Mouse (Mus musculus): ENCODE measurements around the gene Sugct. TPM values are rescaled to one million over a fixed set of nuclear protein-coding genes. Genes with fewer than 3 reads are reported as not detected.
A peak's percentile ranks its signal among the peaks of the same experiment; 100 is the strongest.

Gene Sugct
- total RNA-seq, 1 experiment: 0.80 TPM

DNA sequence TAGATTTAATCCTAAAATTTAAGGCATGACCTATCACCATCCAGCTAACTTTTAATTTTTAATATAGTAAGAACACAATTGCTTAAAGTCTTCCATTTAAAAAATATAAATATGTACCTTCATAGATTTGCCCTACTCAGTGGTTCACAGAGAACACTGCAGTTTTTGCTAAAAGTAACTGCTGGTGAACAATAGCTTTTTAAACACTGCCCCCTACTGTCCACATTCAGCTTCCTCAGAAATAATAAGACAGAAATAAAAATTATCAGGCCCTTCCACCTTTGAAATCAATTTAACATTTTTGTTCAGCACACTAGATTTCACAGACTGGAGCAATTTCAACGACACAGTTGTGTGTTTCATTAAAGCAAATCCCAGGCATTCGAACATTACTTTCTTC, 53.1 kb downstream of the Sugct start:
- H3K36me3 ChIP-seq (ENCODE audit: control insufficient read depth, insufficient read depth, low read length, poor library complexity, severe bottlenecking): no peaks in the 10 kb centered on the region
- no peak overlapping the region for H3K9ac ChIP-seq (ENCODE audit: insufficient read depth, low read depth, low read length, poor library complexity, severe bottlenecking)
- no peaks in the 10 kb centered on the region for H3K4me1 ChIP-seq (ENCODE audit: control insufficient read depth in 2 of 2, insufficient read depth in 2 of 2, low read length in 2 of 2, poor library complexity in 1 of 2)
- TF ChIP-seq HCFC1 (IDR thresholded peaks at IDR 0.05; ENCODE audit: borderline replicate concordance, insufficient read depth, low read length) (no peak), ZC3H11A (IDR thresholded peaks at IDR 0.05; ENCODE audit: borderline replicate concordance, low read depth, low read length) (0 out of 2 replicates have a peak, but pooled peaks have one; percentile 3), MAFK (IDR thresholded peaks at IDR 0.05; ENCODE audit: insufficient read depth, low read depth, low read length) (no peak)
- in situ Hi-C loops (cut with MboI; ENCODE audit: low sequenced_read_pairs in 2 of 2, unreplicated experiment in 2 of 2): no loop called here
- no peaks in the 10 kb centered on the region for H3K9me3 ChIP-seq (ENCODE audit: control insufficient read depth, insufficient read depth, low read depth, low read length)
- peak; percentile 29 for DNase-seq (ENCODE audit: low read depth, low spot score)
- no peak overlapping the region for H3K4me3 ChIP-seq (ENCODE audit: insufficient read depth in 1 of 2, low read depth in 1 of 2, low read length in 2 of 2, poor library complexity in 1 of 2, severe bottlenecking in 1 of 2)
- H3K27ac ChIP-seq (ENCODE audit: insufficient read depth, low read depth, low read length, poor library complexity, severe bottlenecking): no peak overlapping the region

DNA sequence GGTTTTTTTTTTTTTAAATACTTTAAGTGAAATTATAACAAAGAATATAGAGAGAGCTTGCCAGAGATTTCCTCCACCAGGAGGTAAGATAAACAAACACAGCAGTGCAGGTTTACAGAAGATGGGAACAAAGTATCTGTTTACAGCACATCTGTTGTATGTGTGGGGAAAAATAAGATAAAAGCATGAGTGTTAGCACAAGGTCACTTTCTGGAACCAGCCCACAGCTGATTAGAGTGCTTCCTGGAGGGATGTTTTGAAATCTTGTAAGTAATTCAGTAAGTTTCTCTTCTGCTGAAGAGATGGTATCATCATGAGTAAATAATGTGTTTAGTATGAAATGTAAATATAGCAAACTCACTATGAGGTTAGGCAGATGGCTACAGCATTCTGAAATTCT, 57.3 kb downstream of the Sugct start:
- H3K9ac ChIP-seq (ENCODE audit: insufficient read depth, low read depth, low read length, poor library complexity, severe bottlenecking): no peak overlapping the region
- H3K4me3 ChIP-seq (ENCODE audit: insufficient read depth in 1 of 2, low read depth in 1 of 2, low read length in 2 of 2, poor library complexity in 1 of 2, severe bottlenecking in 1 of 2): no peak overlapping the region
- no peaks in the 10 kb centered on the region for H3K9me3 ChIP-seq (ENCODE audit: control insufficient read depth, insufficient read depth, low read depth, low read length)
- H3K4me1 ChIP-seq (ENCODE audit: control insufficient read depth in 2 of 2, insufficient read depth in 2 of 2, low read length in 2 of 2, poor library complexity in 1 of 2): no peaks in the 10 kb centered on the region
- H3K27ac ChIP-seq (ENCODE audit: insufficient read depth, low read depth, low read length, poor library complexity, severe bottlenecking): no peak overlapping the region
- no peaks in the 10 kb centered on the region for H3K36me3 ChIP-seq (ENCODE audit: control insufficient read depth, insufficient read depth, low read length, poor library complexity, severe bottlenecking)
- TF ChIP-seq ZNF384 (IDR thresholded peaks at IDR 0.05; ENCODE audit: low read depth, low read length): no peak
- no peak for TF ChIP-seq HCFC1 (IDR thresholded peaks at IDR 0.05; ENCODE audit: borderline replicate concordance, insufficient read depth, low read length)
- no peak for DNase-seq (ENCODE audit: low read depth, low spot score)
- in situ Hi-C loops (cut with MboI; ENCODE audit: low sequenced_read_pairs in 2 of 2, unreplicated experiment in 2 of 2): no loop called here

DNA sequence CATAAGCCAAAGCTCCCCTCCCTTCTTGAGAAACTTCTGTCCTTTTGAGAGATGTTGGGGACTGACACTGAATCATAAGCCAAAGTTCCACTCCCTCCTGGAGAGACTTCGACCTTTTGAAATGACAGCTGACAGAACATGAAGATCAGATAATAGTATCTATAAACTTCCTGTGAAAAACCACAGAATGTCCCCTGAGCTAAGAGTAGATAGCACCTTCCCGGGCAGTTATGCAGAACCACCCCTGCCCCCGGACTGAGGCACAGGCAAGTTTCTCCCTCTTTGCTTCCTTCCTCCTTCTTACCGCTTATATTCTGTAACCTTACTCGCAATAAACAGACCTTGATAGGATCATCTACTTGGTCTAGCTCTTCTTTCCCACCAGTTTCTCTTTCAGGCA, 68.2 kb downstream of the Sugct start:
- H3K9me3 ChIP-seq (ENCODE audit: control insufficient read depth, insufficient read depth, low read depth, low read length): no peaks in the 10 kb centered on the region
- in situ Hi-C loops (cut with MboI; ENCODE audit: low sequenced_read_pairs in 2 of 2, unreplicated experiment in 2 of 2): no loop called here
- H3K36me3 ChIP-seq (ENCODE audit: control insufficient read depth, insufficient read depth, low read length, poor library complexity, severe bottlenecking): no peaks in the 10 kb centered on the region
- no peak overlapping the region for H3K27ac ChIP-seq (ENCODE audit: insufficient read depth, low read depth, low read length, poor library complexity, severe bottlenecking)
- no peak for DNase-seq (ENCODE audit: low read depth, low spot score)
- no peak overlapping the region for H3K4me3 ChIP-seq (ENCODE audit: insufficient read depth in 1 of 2, low read depth in 1 of 2, low read length in 2 of 2, poor library complexity in 1 of 2, severe bottlenecking in 1 of 2)
- H3K9ac ChIP-seq (ENCODE audit: insufficient read depth, low read depth, low read length, poor library complexity, severe bottlenecking): no peak overlapping the region
- H3K4me1 ChIP-seq (ENCODE audit: control insufficient read depth in 2 of 2, insufficient read depth in 2 of 2, low read length in 2 of 2, poor library complexity in 1 of 2): no peaks in the 10 kb centered on the region
- TF ChIP-seq ZNF384 (IDR thresholded peaks at IDR 0.05; ENCODE audit: low read depth, low read length) (no peak), ZC3H11A (IDR thresholded peaks at IDR 0.05; ENCODE audit: borderline replicate concordance, low read depth, low read length) (no peak), MAFK (IDR thresholded peaks at IDR 0.05; ENCODE audit: insufficient read depth, low read depth, low read length) (no peak), CHD2 (IDR thresholded peaks at IDR 0.05; ENCODE audit: low read depth, low read length) (no peak), HCFC1 (IDR thresholded peaks at IDR 0.05; ENCODE audit: borderline replicate concordance, insufficient read depth, low read length) (no peak)

DNA sequence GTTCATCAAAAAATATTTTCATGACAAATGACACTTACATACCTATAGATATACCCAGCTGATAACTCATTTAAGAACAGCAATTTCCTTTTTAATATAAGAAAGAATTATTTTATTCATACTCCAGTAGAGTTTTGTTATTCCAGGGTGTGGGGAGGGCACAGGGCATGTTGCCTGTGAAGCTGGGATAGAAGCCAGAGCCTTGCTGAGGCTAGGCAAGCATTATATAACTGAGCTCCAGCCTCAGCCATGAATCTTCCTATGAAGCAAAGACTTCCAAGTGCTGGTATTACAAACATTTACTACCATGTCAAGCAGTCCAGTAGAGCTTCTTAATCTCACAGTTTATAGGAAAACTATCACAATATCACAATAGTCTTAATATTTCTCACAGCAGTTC, 70.4 kb downstream of the Sugct start:
- Histone ChIP-seq H3K36me3 (ENCODE audit: control insufficient read depth, insufficient read depth, low read length, poor library complexity, severe bottlenecking) (no peaks in the 10 kb centered on the region), H3K4me3 (ENCODE audit: insufficient read depth in 1 of 2, low read depth in 1 of 2, low read length in 2 of 2, poor library complexity in 1 of 2, severe bottlenecking in 1 of 2) (no peak overlapping the region), H3K4me1 (ENCODE audit: control insufficient read depth in 2 of 2, insufficient read depth in 2 of 2, low read length in 2 of 2, poor library complexity in 1 of 2) (no peaks in the 10 kb centered on the region), H3K27ac (ENCODE audit: insufficient read depth, low read depth, low read length, poor library complexity, severe bottlenecking) (no peak overlapping the region), H3K9ac (ENCODE audit: insufficient read depth, low read depth, low read length, poor library complexity, severe bottlenecking) (no peak overlapping the region), H3K9me3 (ENCODE audit: control insufficient read depth, insufficient read depth, low read depth, low read length) (no peaks in the 10 kb centered on the region)
- in situ Hi-C loops (cut with MboI; ENCODE audit: low sequenced_read_pairs in 2 of 2, unreplicated experiment in 2 of 2): no loop called here
- TF ChIP-seq ZC3H11A (IDR thresholded peaks at IDR 0.05; ENCODE audit: borderline replicate concordance, low read depth, low read length): no peak
- TF ChIP-seq CHD2 (IDR thresholded peaks at IDR 0.05; ENCODE audit: low read depth, low read length): no peak
- TF ChIP-seq ZNF384 (IDR thresholded peaks at IDR 0.05; ENCODE audit: low read depth, low read length): no peak
- no peak for TF ChIP-seq MAFK (IDR thresholded peaks at IDR 0.05; ENCODE audit: insufficient read depth, low read depth, low read length)
- no peak for DNase-seq (ENCODE audit: low read depth, low spot score)

DNA sequence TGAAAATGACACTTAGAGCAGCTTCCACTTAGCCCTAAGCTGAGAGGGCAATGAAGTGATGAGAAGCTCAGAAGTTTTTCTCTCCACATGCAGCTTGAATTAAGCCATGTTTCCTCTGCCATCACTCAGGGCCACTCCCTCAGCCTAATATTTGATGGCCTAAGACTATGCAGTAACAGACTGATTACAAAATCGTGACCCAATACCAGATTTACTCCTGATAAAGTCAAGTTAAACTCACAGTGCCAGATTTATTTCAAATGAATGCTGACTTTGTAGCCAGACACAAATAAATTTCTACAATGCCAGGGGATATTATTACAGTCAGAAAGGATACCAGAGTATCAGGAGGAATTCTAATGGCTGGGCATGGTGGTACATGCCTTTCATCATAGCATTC, 89.1 kb downstream of the Sugct start:
- Histone ChIP-seq H3K4me3 (ENCODE audit: insufficient read depth in 1 of 2, low read depth in 1 of 2, low read length in 2 of 2, poor library complexity in 1 of 2, severe bottlenecking in 1 of 2) (no peak overlapping the region), H3K9ac (ENCODE audit: insufficient read depth, low read depth, low read length, poor library complexity, severe bottlenecking) (no peak overlapping the region), H3K36me3 (ENCODE audit: control insufficient read depth, insufficient read depth, low read length, poor library complexity, severe bottlenecking) (no peaks in the 10 kb centered on the region), H3K9me3 (ENCODE audit: control insufficient read depth, insufficient read depth, low read depth, low read length) (no peaks in the 10 kb centered on the region), H3K27ac (ENCODE audit: insufficient read depth, low read depth, low read length, poor library complexity, severe bottlenecking) (no peak overlapping the region), H3K4me1 (ENCODE audit: control insufficient read depth in 2 of 2, insufficient read depth in 2 of 2, low read length in 2 of 2, poor library complexity in 1 of 2) (no peaks in the 10 kb centered on the region)
- TF ChIP-seq MAFK (IDR thresholded peaks at IDR 0.05; ENCODE audit: insufficient read depth, low read depth, low read length) (no peak), CHD2 (IDR thresholded peaks at IDR 0.05; ENCODE audit: low read depth, low read length) (no peak), ZNF384 (IDR thresholded peaks at IDR 0.05; ENCODE audit: low read depth, low read length) (no peak), ZC3H11A (IDR thresholded peaks at IDR 0.05; ENCODE audit: borderline replicate concordance, low read depth, low read length) (no peak), HCFC1 (IDR thresholded peaks at IDR 0.05; ENCODE audit: borderline replicate concordance, insufficient read depth, low read length) (no peak)
- in situ Hi-C loops (cut with MboI; ENCODE audit: low sequenced_read_pairs in 2 of 2, unreplicated experiment in 2 of 2): no loop called here
- no peak for DNase-seq (ENCODE audit: low read depth, low spot score)
